Mouse (Mus musculus): Measurements from ENCODE around the gene Pde3a. TPM values are rescaled to one million over a fixed set of nuclear protein-coding genes. Genes with fewer than 3 reads are reported as not detected.

Gene Pde3a
- polyA plus RNA-seq, 1 experiment, result 2.7 TPM

- TF ChIP-seq POLR2A (IDR thresholded peaks at IDR 0.05; ENCODE audit: borderline replicate concordance, extremely low read depth, insufficient read depth, insufficient read length, poor library complexity, severe bottlenecking) (no peak), CTCF (IDR thresholded peaks at IDR 0.05; ENCODE audit: borderline replicate concordance, extremely low read depth, insufficient read depth, insufficient read length) (no peak)
- DNase-seq (ENCODE audit: low read depth), result no peak
Measured at GRCm38 (mm10) chr6:141268871-141269270, 19.8 kb downstream of the Pde3a start.

GRCm38 (mm10) chr6:141271133-141271532, 22.1 kb downstream of the Pde3a start:
- DNase-seq (ENCODE audit: low read depth), result no peak
- TF ChIP-seq POLR2A (IDR thresholded peaks at IDR 0.05; ENCODE audit: borderline replicate concordance, extremely low read depth, insufficient read depth, insufficient read length, poor library complexity, severe bottlenecking), result no peak
- TF ChIP-seq CTCF (IDR thresholded peaks at IDR 0.05; ENCODE audit: borderline replicate concordance, extremely low read depth, insufficient read depth, insufficient read length), result no peak

- DNase-seq (ENCODE audit: low read depth), result no peak
- no peak for TF ChIP-seq CTCF (IDR thresholded peaks at IDR 0.05; ENCODE audit: borderline replicate concordance, extremely low read depth, insufficient read depth, insufficient read length)
Measured at GRCm38 (mm10) chr6:141271579-141271978, 22.5 kb downstream of the Pde3a start.

- TF ChIP-seq POLR2A (IDR thresholded peaks at IDR 0.05; ENCODE audit: borderline replicate concordance, extremely low read depth, insufficient read depth, insufficient read length, poor library complexity, severe bottlenecking) (no peak), CTCF (IDR thresholded peaks at IDR 0.05; ENCODE audit: borderline replicate concordance, extremely low read depth, insufficient read depth, insufficient read length) (no peak)
- no peak for DNase-seq (ENCODE audit: low read depth)
Measured at GRCm38 (mm10) chr6:141273685-141274084, 24.6 kb downstream of the Pde3a start.

- TF ChIP-seq POLR2A (IDR thresholded peaks at IDR 0.05; ENCODE audit: borderline replicate concordance, extremely low read depth, insufficient read depth, insufficient read length, poor library complexity, severe bottlenecking) (no peak), CTCF (IDR thresholded peaks at IDR 0.05; ENCODE audit: borderline replicate concordance, extremely low read depth, insufficient read depth, insufficient read length) (no peak)
- DNase-seq (ENCODE audit: low read depth), result no peak
Measured at GRCm38 (mm10) chr6:141281685-141282084, 32.6 kb downstream of the Pde3a start.

DNA sequence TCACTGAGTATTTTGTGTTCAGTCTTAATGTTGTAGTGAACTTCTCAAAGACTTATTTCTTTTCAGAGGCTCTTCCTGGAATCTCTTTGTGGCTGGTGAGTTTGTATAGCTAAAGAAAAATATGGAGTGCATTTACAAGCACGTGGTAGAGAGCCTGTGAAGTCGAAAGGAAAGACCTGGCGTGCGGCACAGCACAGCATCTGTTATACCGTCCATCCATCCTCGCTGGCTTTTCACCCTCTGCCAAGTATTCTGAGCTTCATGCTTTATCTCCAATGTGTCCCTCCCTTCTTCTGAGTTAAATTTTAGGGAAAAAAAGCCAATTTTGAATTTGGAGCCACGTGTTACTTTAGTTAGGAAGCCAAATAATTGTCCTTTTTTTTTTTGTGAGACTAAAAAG, 33.7 kb downstream of the Pde3a start:
- peak; percentile 24 for DNase-seq (ENCODE audit: low read depth)
- TF ChIP-seq CTCF (IDR thresholded peaks at IDR 0.05; ENCODE audit: borderline replicate concordance, extremely low read depth, insufficient read depth, insufficient read length) (no peak), POLR2A (IDR thresholded peaks at IDR 0.05; ENCODE audit: borderline replicate concordance, extremely low read depth, insufficient read depth, insufficient read length, poor library complexity, severe bottlenecking) (no peak)

DNA sequence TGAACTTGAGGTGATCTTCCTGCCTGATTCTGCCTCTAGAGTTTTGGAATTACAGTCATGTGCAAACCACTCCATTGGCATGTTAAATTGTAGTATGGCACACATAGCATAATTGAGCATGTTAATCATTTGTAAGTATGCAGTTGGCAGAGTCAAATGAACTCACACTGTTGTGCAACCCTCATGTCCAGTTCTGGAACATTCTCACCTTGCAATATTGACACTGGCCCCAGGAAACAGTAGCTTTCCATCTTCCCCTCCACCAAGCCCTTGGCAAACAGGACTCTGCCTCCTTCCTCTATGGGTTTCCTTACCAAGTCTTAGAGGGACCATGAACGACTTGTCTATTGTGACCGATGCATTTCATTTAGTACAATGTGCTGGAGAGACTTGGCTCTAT, 42.1 kb downstream of the Pde3a start:
- no peak for TF ChIP-seq POLR2A (IDR thresholded peaks at IDR 0.05; ENCODE audit: borderline replicate concordance, extremely low read depth, insufficient read depth, insufficient read length, poor library complexity, severe bottlenecking)
- TF ChIP-seq CTCF (IDR thresholded peaks at IDR 0.05; ENCODE audit: borderline replicate concordance, extremely low read depth, insufficient read depth, insufficient read length), result no peak
- no peak for DNase-seq (ENCODE audit: low read depth)

DNA sequence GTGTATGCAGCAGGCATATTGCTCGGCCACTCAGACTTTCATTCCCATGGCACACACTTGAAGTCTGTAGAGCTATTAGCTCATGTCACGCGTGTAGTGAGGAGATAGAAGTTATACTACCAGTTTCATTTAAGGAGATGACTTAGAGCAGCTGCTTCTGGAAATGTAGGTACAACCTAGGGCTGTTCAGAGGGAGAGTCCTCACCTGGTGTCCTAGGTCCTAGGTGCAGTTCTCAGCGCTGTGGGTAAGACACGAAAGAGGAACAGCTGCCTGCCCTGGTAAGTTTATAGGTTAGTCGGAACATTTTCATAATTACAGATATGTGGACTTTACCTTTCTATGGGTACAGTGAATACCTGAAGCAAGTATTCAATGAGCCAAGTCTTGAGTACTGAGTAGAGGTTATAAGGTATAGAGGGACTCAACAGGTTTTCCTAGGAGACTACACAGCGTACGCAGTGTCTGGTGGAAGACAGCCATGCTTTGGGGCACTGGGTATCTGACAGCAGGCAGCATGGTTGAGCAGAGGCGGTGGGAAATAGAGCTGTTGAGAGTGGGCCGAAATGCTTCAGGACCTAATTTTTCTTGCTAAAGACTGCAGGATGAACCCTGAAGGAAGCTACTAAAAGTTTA, 43.9 kb downstream of the Pde3a start:
- TF ChIP-seq CTCF (IDR thresholded peaks at IDR 0.05; ENCODE audit: borderline replicate concordance, extremely low read depth, insufficient read depth, insufficient read length) (no peak), POLR2A (IDR thresholded peaks at IDR 0.05; ENCODE audit: borderline replicate concordance, extremely low read depth, insufficient read depth, insufficient read length, poor library complexity, severe bottlenecking) (no peak)
- DNase-seq (ENCODE audit: low read depth), result no peak

DNA sequence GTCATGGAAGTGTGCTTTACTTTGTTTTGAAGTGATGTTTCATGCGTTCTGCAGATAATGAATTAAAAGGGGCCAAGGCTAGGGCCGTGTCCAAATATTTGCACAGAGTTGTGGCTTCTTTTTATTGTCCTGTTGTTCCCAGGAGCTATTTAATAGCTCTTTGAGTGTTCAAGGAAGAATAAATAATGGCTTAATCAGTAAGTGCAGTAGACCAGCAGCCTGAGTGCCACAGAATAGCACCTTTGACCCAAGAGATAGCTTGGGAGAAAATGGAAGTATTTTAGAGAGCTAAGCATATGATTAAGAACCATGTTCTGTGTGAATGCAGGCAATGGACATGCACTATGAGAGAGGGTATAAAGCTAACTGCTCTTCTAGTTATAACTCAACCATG, 44.4 kb downstream of the Pde3a start:
- TF ChIP-seq POLR2A (IDR thresholded peaks at IDR 0.05; ENCODE audit: borderline replicate concordance, extremely low read depth, insufficient read depth, insufficient read length, poor library complexity, severe bottlenecking) (no peak), CTCF (IDR thresholded peaks at IDR 0.05; ENCODE audit: borderline replicate concordance, extremely low read depth, insufficient read depth, insufficient read length) (no peak)
- no peak for DNase-seq (ENCODE audit: low read depth)

DNA sequence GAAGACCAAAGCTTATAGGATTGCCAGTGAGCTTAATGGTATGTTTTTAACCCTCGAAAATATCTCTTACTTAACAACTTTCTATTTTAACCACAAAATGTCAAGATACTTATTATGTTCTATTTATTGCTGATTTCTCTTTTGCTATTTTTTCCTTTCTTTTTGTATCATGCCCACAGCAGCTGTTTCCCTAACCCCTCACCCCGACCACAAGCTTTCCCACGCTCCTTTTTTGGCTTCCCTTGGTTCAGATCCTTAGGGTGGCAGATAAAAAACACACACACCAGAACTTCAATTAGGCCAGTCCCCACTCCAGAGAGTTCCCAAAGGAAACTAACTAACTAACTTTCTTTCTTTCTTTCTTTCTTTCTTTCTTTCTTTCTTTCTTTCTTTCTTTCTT, 46.2 kb downstream of the Pde3a start:
- no peak for DNase-seq (ENCODE audit: low read depth)
- TF ChIP-seq CTCF (IDR thresholded peaks at IDR 0.05; ENCODE audit: borderline replicate concordance, extremely low read depth, insufficient read depth, insufficient read length), result no peak
- no peak for TF ChIP-seq POLR2A (IDR thresholded peaks at IDR 0.05; ENCODE audit: borderline replicate concordance, extremely low read depth, insufficient read depth, insufficient read length, poor library complexity, severe bottlenecking)

DNA sequence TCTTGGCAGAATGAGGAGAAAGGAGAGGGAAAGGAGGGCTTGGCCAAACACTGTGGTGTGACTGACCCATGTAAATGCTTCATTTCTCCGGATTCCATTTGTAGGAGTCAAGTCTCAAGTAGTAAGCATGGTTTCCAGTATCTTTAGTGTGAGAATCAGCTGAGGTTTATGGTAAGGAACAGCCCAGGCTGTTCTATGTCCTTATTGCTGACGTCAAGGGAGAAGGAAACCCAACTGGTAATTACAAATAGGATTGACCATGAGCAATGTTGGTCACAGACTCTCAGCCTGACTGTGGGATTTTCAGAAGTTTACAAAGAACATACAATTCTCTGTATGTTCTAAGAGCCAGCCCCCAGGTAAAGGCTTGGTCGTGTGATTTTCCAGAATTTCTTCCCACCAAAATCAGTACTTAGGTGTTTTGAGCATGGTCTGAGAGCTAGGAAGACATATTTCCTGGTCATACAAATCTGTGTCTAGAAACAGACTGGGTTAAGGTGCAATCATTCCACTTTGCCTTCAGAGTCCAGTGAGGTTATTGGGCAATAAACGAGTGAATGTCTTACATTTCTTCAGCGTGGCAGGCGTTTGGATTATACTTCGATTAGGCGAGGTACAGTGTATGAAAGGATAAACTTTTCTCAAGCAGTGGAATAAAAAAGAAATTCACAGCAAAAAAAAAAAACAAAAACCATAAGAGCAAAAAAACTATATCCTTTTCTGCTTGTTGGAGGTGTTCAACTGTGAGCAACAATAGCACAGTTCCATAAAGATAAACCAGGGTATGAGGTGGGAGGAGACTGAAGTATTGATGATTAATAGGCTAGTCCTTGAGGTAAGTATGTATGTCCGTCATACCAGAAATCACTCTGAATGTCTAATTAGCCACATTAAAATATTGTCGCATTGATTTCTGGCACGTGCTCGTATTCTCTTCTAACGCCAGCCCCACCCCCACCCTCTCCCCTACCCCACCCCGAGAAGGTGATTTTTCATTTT, 53.0 kb downstream of the Pde3a start:
- TF ChIP-seq POLR2A (IDR thresholded peaks at IDR 0.05; ENCODE audit: borderline replicate concordance, extremely low read depth, insufficient read depth, insufficient read length, poor library complexity, severe bottlenecking), result no peak
- TF ChIP-seq CTCF (IDR thresholded peaks at IDR 0.05; ENCODE audit: borderline replicate concordance, extremely low read depth, insufficient read depth, insufficient read length), result no peak
- no peak for DNase-seq (ENCODE audit: low read depth)

- no peak for TF ChIP-seq CTCF (IDR thresholded peaks at IDR 0.05; ENCODE audit: borderline replicate concordance, extremely low read depth, insufficient read depth, insufficient read length)
- no peak for TF ChIP-seq POLR2A (IDR thresholded peaks at IDR 0.05; ENCODE audit: borderline replicate concordance, extremely low read depth, insufficient read depth, insufficient read length, poor library complexity, severe bottlenecking)
- DNase-seq (ENCODE audit: low read depth), result no peak
Measured at GRCm38 (mm10) chr6:141302842-141303241, 53.8 kb downstream of the Pde3a start.
